Mouse (Mus musculus): ENCODE data around the gene Ott. TPM values are rescaled to one million over a fixed set of nuclear protein-coding genes. Genes with fewer than 3 reads are reported as not detected.

The Ott gene
- polyA plus RNA-seq (2017; shearing (Covaris generic)): not detected

DNA sequence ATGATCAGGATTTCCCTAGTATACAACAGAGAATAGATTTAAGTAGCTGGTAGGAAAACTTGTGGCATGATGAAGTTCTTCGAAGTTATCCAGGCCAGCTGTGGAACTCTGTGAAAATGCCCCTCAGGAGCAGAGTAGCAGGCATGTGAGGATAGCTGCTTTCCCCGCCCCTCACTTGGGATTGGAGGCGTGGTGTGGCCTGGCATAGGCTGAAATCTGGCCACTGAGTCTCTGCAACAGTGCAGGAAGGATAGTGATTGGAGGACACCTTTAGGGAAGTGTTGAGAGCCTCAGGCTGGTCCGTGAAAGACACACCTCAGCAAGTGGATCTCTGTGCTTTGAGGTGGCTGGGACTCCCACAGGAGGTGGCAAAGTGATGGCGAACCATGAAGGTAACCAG lies at the start of gene Ott:
Gene Ott, plus strand, starts transcription at position 301 of the 400 bp plus-strand sequence.

Other genes starting within 250 kb of the Ott start
- not detected for gene Luzp4, start 216.6 kb upstream of the Ott start, polyA plus RNA-seq (2017; shearing (Covaris generic))
- not detected for gene Gm15093, start 198.1 kb downstream of the Ott start, polyA plus RNA-seq (2017; shearing (Covaris generic))

Measured in inflammation-experienced regulatory T-cells, adult 16 weeks (primary cell).